Mouse (Mus musculus): ENCODE results near the gene Olfr1358.
"Not testable (repeated sequence)": the region's sequence is repeated elsewhere in the genome, so short reads cannot be mapped to it uniquely, and the experiment has no call there.

Olfr1358 gene

GRCm38 (mm10) chr10:78517128-78517527 lies at the start of gene Olfr1358:
TSS of gene Olfr1358 (plus strand) at chr10:78517428.
- DNase-seq = no peak

GRCm38 (mm10) chr10:78467761-78468310 lies 49.4 kb upstream of the Olfr1358 start:
- DNase-seq = peak in 1 of 2 experiments; percentile 47

DNA sequence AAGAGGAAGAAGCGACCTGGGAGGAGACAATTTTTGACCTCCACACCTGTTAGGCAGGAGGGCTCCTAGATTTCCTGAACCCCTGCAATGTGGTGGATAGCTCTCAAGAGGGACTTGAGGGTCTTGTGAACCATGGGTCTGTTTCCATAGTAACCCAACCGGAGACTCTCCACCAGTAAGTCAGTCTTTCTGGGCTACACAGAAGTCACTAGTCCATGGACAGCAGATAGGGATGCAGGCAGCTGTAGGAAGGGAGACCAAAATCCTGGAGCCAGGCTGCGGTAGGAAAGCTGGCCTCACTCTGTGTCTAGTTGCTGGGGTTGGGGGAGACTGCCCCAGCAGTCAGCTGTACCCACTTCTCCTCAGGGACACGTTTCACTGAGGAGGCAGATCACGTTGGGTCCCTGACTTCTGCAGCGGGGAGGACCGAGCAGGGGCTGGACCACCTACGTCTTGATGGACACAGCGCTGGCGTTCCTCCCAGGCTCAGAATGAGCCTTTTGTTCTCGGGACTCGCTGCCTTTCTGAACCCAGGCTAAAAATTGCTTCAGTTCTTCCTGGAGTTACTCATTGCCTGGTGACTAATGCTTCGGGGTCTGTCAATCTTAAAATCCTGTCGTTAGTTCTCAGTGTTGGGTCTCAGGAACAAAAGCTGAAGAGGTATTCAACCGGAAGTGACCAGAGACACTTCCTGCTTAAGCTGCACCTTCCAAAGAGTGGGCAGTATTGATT lies 46.5 kb upstream of the Olfr1358 start:
- peak in 1 of 2 experiments; percentile 39 for DNase-seq

- no peak for DNase-seq
Measured at GRCm38 (mm10) chr10:78472046-78472445, 45.2 kb upstream of the Olfr1358 start.

GRCm38 (mm10) chr10:78473434-78473833 lies 43.8 kb upstream of the Olfr1358 start:
- no peak for DNase-seq

DNA sequence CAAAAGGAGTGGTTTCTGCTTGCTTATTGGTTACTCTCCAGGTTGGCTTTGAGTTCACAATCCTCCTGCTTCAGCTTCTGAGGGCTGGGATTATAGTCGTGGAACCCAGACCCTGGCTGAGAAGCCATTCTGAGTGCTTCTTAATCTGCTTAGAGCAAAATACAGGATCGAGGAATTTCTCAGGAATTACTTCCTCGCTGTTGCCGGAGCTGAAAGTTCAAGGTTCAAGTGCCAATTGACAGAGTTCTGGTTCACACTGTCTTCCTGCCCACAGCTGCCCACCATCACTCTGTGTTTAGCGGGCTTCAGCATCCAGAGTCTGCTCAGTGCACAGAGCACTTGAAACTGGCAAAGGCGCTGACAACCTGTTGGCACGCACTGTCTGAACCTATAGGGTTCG lies 42.5 kb upstream of the Olfr1358 start:
- DNase-seq = no peak

DNA sequence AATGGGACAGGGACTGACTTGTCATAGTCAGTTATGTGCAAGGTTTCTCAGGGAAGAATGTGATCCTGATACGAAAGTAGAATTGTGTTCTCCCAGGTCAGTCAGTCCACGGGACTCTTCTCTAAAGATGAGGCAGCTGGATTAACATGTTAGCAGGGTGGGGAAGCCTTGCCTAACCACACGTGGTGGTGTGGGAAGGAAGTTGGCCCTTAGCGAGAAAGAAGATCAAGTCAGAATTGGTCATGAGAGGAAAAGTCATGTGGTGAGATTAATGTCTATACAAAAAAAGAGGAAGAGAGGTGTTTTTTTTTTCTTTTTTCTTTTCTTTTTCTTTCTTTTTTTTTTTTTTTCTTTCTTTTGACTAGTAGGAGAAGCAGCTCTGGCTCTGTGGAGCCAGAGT lies 40.4 kb upstream of the Olfr1358 start:
- DNase-seq = no peak

DNA sequence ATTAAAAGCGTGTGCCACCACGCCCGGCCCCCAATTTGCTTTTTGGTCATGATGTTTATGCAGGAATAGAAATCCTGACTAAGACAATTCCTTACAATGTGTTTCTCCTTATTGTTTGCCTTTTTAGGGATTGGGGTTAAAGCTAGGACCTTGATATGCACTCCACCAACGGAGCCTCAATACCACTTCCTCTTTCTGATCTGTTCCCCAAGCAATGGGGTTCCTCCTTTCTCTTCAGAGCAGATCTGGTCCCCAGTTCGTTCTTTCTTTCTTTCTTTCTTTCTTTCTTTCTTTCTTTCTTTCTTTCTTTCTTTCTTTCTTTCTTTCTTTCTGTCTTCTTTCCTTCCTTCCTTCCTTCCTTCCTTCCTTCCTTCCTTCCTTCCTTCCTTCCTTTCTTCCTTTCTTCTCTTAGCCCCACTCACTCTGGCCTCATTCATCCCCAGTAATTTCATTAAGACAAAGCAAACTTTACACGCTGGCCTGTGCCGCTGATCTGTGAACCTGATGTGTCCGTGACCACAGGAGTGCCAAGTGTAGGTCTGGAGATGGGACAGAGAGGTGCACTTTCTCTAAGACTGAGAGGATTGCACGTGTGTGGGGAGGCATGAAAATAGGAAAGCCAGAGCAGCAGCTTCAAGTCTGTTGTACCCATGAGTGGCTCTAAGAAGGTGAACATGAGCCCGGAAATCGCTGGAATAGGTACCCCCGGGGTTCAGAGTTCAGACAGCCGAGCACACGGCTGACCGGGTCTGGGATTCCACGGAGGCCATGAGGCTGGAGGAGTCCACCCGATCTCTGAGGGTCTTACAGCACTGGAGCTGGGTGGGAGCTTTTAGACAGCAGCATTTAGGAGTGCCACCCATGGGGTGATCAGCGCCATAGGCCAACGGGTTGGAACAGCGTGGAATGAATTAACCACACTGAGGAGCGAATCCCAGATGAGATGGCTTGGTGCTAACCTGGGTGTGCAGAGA lies 36.0 kb upstream of the Olfr1358 start:
- no peak for DNase-seq

DNA sequence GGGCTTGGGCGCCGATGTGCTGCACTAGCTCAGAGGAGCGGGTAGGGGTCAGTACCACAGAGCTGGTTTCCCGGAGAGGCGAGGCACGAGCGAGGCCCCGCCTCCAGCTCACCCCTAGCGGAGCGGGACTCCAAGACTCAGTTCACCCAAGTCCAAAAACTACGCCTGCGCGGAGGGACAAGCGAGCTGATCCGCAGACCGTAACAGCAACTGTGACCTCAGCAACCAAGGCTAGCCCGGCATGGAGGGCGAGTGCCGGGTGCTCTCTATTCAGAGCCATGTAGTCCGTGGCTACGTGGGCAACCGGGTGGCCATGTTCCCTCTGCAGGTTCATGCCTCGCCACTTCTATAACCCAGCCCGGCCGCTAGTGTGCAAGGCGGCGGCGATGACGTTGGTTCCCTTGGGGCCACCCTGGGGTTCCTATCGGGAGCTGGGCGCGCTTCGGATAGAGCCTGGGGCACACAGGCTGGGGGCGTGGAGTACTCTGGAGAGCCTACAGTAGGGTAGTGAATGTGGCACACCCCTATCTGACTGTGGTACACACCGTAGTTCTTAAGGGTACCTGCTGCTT lies 35.2 kb upstream of the Olfr1358 start:
- peak in 1 of 2 experiments; percentile 46 for DNase-seq

DNA sequence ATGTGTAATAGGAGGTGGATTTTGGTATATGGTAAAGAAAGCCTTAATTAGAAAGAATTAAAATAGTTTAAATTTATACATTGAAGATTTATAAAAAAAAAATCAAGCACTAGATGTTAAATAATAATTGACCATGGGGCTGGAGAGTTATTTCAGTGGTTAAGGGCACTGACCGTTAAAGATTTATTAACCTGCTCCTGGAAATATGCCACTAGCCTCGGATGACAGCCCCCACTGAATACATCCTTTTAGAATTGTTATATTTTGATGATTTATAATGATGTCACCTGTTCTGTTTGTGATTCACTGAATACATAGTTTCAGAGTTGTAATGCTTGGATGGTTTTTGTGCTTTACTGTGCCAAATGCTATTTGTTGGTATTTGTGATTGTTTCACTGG lies 31.9 kb upstream of the Olfr1358 start:
- not testable (repeated sequence) for DNase-seq

DNA sequence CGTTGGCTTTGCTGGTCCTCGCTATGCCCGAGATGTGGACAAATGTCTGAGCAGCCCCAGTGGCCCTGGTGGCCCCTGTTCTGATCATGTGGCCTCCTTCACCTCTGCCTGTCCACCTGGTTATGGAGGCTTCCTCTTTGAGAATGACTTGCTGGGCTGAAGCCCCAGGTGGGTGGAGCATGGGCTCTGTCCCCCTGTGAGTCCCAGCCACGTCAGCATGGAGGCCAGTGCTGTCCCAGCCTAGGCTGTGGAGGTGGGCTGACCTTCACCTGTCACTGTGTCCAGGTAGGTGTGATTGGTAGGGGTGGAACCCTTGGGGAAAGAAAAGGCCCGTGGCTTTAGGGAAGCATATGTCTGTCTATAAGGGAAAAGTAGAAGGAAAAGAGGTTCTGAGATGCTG lies 30.4 kb upstream of the Olfr1358 start:
- DNase-seq = no peak

- DNase-seq = peak; percentile 85 to 89
Measured at GRCm38 (mm10) chr10:78487431-78488086, 29.7 kb upstream of the Olfr1358 start.

DNA sequence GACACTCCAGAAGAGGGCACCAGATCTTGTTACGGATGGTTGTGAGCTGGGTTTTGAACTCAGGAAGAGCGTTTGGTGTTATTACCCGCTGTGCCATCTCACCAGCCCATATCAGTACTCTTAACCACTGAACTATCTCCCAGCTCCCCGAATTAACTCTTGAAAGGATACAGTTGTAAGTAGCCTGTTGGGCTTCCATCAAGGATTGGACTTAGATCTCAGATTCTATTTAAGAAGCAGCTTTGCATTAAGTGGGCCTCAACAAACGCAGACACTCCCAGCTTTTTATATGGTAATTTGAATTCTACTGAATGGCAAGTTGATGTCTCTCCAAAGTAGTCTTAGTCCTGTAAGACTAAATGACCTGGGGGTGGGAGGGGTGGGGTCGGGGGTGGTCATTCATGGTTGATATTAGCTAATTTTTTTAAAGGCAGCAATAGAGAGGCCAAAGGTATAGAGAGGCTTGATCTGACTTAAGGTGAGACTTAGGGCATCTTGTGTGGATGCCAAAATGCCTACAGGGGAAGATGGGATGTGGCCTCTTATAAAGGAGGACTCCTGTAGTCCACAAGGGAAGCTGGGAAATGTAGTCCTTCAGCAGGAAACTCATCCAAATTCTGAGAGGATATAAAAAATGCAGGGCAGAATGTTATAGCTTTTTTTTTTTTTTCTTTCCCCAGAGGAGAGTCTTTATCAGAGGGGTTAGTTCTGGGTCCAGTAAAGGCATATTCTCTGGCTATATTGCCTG lies 14.1 kb upstream of the Olfr1358 start:
- DNase-seq = no peak

DNA sequence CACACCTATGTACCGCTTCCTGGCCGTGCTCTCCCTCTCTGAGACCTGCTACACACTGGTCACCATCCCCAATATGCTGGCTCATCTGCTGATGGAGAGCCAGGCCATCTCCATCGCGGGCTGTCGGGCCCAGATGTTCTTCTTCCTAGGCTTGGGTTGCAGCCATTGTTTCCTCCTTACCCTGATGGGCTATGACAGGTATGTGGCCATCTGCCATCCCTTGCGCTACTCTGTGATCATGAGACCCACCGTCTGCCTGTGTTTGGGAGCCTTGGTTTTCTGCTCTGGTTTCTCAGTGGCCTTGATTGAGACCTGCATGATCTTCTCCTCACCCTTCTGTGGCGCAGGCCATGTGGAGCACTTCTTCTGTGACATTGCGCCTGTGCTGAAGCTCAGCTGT lies 2.6 kb downstream of the Olfr1358 start:
- DNase-seq = peak; percentile 48 to 77

DNA sequence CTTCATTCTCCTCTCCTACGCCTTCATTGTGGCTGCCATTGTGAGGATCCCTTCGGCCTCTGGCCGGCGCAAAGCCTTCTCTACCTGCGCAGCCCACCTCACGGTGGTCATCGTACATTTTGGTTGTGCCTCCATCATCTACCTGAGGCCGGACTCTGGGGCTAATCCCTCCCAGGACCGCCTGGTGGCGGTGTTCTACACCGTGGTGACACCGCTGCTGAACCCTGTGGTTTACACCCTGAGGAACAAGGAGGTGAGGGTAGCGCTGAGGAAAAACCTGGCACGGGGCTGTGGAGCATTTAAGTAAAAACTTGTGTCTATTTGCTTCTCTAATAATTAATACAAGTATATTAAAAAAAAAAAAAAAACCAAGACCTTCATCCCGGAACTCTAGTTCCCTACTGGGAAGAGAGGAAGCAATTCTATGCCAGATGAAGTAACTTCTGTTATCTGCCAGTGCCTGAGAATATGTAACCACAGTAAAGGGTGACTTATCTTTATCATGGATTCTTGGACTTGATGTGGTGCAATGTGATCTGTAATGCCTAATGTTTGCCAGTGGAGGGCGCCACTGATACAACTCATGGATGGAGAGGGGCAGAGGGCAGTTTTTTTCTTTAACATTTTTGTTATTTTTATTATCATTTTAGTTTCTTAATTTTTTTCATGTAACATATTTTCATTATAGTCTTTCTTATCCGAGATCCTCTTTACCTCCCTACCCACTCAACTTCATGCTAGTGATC lies 3.2 kb downstream of the Olfr1358 start:
- peak; percentile 23 to 43 for DNase-seq

DNA sequence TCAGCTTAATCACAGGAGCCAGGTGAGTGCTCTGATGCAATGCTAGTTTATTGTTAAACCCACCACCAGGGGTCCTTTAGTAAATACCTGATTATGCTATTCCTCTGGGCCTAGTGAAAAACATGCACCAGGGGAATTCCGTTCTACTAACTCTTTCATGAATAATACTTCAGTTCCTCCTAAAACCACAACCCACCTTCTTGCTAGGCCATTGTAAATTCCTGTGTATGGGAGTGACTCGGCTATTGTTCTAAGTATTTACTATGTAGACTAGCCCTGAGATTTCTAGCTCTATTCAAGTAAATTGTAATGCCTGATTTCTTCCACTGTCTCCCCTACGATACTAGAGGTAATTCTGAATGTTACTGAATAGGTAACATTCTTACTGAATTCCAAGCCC lies 7.8 kb downstream of the Olfr1358 start:
- DNase-seq = not testable (repeated sequence)

DNA sequence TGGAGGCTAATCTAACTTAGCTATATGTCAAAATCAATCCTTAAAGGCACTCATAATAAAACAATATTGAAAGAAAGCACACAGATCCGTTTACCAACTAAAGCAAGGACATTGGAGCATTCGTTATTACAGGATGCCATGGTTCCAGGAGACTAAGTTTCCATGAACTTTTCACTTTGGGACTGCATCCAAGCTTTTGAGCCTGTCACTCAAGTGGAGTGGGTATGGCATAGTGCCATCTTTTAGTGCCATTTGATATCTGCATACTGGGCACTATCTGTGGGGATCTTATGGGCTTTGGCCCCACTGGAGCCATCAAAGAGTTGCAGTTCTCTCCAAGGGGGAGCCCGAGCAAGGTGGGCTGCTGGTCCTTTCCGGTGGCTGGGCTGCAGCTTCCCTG lies 8.3 kb downstream of the Olfr1358 start:
- DNase-seq = no peak

GRCm38 (mm10) chr10:78540943-78541342 lies 23.7 kb downstream of the Olfr1358 start:
- peak; percentile 58 to 60 for DNase-seq

GRCm38 (mm10) chr10:78565070-78565469 lies 47.8 kb downstream of the Olfr1358 start:
- no peak for DNase-seq

- DNase-seq = no peak
Measured at GRCm38 (mm10) chr10:78569191-78569590, 52.0 kb downstream of the Olfr1358 start.

- no peak for DNase-seq
Measured at GRCm38 (mm10) chr10:78569686-78570085, 52.5 kb downstream of the Olfr1358 start.
